Mouse (Mus musculus) left cerebral cortex, postnatal 36 days (tissue): ENCODE measurements around the gene Pfdn4. TPM values are rescaled to one million over a fixed set of nuclear protein-coding genes. Genes with fewer than 3 reads are reported as not detected.
"Not testable (repeated sequence)": the region's sequence is repeated elsewhere in the genome, so short reads cannot be mapped to it uniquely, and the experiment has no call there.

ENCODE experiments used
- DNase-seq, 2 experiments: peaks; one replicate each; pipeline ENCODE4 v3.0.0; 2021 to 2022; ENCODE audit warnings: low spot score in 2 of 2, mixed read lengths in 1 of 2
- intact Hi-C: fragments of 180-260 bp; cut with DNase I; formaldehyde crosslinking; loops from one replicate; pipeline ENCODE4 v1.15.1; 2025
- total RNA-seq, 2 experiments: library from RNA; stranded (reverse); gene quantifications; 2 replicates each; pipeline ENCODE4 v1.2.3; 2021

Gene Pfdn4
- total RNA-seq = 10 to 100 TPM; 29.4 to 31.9 TPM

DNA sequence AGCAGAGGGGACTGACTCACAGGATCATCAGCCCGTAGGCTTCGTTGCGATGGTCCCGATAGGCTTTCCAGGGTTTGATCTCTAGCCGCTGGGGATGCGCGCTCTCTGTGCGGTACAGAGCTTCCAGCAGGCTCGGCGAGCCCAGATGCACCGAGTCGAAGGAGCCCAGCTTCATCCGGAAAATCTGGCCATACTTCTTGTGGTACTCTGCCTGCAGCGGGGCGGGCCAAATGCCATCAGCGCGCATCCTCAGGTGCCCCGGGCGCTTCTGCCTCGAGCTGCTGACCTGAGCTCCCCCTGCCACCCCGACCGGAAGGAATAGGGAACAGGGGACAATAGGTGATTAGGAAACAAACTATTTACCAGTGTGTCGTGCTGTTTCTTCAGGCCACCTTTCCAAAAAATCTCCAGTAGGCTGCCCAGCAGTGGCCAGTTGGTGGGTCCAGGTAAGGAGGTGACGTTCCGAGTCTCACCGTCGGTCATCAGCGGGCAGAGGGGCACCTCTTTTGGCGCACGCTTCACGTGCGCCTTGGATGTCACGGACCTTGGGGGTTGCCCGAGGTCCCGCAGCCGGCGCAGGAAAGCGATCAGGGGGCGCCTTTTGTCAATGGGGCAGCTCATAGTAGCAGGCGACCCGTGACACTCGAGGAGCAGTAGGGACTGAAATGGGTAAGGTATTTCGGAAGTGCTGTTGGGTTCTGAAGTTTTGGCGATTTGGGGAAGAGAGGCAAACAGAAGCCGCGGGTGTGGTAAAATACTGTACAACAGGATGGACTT, at the start of gene Pfdn4:
Gene Pfdn4 (plus strand): TSS at position 275 of the 777 bp plus-strand sequence.
- DNase-seq = peak in 1 of 2 experiments; percentile 26
- intact Hi-C loops = no loop called here

DNA sequence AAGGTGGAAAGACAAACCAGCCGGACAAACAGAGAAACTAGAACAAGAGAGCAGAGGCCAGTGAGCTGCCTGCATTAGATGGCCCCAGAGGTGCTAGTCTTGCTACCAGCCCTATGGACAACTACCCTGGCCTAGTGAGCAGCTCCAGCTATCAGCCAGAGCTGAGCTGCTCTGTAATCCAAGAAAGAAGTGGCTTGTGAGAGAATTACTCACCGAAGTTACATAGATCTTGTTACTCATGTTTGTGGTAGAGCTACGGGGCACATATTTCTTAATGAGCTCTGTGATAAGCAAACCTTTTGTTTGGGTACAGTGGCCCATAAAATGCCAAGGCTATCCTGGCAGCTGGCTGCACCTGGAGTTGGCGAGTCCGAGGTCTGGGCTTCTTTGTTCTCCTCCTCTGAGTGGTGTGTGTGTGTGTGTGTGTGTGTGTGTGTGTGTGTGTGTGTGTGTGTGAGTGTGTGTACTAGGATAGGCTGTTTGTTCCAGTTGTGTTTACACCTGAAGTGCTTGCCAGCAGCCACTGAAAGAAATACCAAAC, 49.3 kb upstream of the Pfdn4 start:
- DNase-seq = no peak
- intact Hi-C loops = no loop called here

DNA sequence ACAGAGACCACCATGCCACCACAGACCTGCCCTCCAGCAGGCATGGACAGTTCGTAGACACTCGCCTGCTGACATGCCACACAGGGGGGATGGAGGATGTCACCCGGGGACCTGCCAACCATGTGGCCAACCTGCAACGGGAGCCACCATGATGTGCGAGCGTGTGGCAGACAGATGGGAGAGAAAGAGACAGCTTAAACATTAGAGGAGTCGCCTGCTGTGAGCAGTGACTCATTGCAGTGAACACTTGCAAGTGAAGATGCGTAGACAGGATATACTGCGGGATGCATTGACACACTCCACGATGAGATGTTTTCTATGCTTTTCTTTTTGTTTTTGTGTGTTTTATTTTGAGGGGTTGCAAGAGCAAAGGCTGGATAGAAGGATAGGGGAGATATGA, 48.6 kb upstream of the Pfdn4 start:
- intact Hi-C loops = no loop called here
- DNase-seq = peak; percentile 11 to 16

DNA sequence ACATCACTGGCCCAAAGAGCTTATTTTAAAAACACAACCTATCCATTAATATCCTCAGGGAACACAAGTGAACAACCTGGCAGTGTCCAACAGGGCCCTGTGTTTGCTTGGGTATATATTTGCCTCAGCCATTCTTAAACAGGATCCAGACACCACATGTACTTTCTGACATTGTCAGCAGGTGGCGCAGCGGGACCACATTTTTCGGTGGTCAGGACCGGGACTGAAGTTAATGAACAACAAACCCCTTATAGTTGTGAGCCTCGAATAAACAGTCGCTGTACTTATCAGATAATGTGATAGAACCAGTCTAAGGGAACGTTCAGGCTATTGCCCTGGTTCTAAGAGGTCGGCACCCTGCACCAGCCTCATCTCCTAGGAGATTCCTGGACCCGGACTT, 45.3 kb upstream of the Pfdn4 start:
- peak; percentile 20 to 56 for DNase-seq
- intact Hi-C loops = loop anchor here (1.0 kb wide), 1 partner anchor 56 kb away; no protein-coding TSS in a partner anchor

DNA sequence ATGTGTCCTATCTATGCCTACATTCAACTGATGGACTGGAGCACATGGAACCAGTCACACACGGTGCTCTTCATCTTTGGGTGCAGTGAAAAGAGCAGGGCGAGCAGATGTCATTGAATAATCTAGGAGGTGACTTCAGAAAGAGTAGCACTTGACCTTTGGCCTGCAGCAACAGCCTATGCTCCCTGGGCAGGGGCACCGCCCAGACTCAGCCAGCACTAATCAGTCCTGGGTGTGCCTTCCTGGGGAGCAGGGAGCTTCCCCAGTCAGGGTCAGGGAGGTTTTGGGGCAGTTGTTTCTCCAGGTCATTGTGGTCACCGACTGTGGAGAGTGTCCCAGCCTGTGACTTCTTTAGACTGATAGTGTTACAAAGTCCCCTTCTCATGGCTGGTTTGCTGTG, 42.4 kb upstream of the Pfdn4 start:
- DNase-seq, intact Hi-C loops: not testable (repeated sequence)

DNA sequence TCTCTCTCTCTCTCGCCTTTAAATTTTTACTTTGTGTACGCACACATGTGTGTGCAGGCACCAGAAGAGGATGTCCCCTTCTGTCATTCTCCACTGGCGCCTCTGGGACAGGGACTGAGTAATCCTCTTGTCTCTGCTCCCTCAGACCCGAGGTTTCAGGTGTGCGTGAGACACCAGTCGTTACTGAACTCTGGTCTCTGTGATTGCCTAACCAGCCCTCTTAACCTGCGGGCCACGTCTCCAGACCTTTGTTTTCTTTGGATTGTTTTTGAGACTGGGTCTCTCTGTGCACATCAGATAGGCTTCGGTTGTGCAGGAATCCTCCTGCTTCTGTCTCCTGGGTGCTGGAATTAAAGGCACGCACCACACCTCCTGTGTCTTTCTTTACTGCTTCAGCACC, 37.0 kb upstream of the Pfdn4 start:
- intact Hi-C loops = no loop called here
- no peak for DNase-seq

DNA sequence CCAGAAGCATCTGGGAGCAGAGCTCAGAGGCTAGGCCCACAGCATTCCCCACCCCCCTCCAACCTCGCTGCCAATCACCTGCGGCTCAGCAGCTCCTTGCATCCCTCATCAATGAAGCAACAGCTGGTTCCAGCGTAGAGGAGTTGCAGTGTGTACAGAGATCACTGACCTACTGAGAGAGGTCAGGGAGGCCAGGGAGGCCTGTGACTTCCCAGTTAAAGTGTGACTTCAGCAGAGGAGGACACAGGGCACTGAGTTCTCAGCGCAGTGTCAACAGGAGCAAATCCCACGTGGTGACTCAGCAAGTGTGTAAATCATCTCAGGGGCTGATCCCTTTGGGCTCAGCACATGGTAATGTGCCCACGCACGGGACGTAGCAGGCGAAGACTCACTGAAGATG, 36.4 kb upstream of the Pfdn4 start:
- no peak for DNase-seq
- intact Hi-C loops = no loop called here

DNA sequence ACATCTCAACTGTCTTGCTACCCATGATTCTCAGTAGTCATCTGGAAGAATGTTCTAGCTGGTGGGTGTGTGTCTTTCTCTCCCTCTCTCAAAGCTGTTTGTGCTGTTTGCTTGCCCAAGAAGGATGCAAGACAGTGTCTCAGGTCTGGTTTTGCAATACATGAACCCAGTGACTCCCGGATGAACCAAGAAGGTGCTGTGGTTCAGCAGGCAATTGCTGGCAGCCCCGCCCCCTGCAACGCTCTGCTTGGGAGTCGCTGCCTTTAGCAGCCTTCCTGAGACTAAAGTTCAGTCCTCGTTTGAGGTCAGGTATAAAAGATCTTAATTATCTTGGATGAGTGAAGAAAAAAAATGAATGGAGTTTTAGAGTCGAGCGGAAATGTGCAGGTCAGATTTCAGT, 34.6 kb upstream of the Pfdn4 start:
- intact Hi-C loops = no loop called here
- no peak for DNase-seq

DNA sequence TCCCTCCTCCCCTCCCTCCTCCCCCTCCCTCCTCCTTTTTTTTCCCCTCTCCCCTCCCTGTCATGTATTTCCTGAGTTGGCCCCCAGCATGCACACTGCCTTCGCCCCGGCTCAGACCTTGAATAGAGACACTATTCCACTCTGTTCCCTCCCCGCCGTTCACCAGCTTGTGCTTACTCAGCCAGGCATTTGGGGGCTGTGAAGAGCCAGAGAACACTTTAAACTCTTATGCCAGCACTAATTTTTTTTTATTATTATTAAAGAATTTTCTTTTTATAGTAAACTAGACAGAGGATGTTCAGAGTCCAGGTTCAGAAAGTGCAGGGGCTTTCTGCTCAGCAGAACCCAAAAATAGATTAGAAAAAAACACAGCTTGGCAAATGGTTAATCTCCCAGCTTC, 31.4 kb upstream of the Pfdn4 start:
- no peak for DNase-seq
- intact Hi-C loops = no loop called here

DNA sequence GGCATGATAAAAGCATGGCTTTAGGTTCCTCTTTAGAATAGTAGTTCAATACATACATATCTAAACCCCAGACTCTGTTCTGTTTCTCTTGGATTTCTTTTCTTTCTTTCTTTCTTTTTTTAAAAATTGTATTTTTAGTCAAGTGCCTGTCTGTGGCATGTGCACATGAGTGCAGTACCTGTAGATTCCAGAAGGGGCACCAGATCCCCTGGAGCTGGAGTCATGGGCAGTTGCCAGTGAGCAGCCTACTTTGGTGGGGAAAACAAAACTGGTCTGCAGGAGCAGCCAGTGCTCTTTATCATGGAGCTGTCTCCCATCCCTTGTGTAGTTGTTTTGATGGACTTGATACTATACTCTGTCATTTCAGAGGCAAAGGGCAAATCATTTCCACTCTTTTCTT, 28.2 kb upstream of the Pfdn4 start:
- no peak for DNase-seq
- intact Hi-C loops = no loop called here

DNA sequence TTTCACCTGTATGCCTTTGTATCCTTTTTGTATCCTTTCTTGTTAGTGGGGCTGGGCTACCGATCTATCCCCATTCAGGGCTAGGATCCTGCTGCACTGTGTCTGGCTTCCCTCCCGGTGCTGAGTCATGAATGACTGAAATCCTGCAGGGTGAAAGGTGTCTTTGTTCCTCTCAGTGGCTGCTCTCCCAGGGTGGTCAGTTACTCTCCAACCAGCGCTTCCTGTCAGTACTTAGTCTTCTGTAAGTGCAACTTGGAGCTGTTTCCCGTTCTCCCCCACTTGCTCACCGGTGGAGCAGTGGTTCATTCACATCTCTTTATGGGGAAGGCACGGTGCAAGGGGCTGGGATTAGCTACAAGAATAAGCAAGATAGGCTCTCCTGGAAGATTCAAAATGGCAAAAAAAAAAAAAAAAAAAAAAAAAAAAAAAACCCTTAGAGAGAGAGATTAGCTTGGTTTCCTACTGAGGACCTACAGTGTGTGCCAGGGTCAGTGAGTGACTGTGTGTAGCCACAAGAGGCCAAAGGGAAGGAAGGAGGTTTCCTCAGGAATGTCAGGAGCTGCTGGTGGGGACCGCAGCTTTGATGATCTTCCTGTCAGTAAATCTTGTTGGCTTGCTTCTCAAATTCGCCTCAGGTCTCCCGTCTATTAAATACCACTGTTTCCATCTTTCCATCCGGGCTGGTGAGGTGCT, 26.5 kb upstream of the Pfdn4 start:
- intact Hi-C loops = no loop called here
- peak; percentile 15 to 24 for DNase-seq

DNA sequence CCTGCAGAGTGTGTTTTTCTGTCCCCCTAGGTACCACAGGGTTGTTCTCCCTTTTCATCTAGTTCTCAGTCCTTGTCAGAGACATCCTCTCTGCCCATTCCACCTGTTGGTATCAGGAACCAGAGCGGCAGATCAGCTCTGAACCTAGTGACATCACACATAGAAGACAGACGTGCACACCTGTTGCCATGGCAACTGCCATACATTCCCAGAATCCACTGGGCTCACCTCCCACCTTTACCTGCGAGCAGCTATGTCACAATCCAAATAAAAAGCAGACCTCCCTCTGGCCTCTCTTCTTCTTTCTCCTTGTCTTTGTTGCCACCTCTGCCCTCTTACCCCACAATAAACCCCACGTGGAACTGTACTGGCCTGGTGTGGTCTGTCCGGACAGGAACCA, 25.6 kb upstream of the Pfdn4 start:
- intact Hi-C loops = no loop called here
- no peak for DNase-seq

DNA sequence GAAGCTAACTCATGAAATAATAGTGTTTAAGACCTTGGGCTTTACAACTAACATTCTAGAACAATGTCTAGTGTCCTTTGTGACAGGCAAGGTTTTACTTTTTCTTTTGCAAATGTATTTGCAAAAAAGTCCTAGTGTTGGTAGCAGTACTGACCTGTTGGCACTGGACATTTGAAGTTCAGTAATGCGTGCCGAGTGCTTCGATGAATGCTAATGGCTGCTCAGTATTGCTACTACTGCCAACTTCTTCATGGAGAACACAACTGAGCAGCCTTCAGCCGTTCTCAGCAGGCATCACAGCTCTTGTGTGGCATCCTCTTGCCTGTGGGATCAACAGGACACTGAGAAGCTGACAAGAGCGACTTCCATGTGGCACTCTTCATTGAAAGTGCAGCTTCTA, 22.1 kb upstream of the Pfdn4 start:
- intact Hi-C loops = no loop called here

DNA sequence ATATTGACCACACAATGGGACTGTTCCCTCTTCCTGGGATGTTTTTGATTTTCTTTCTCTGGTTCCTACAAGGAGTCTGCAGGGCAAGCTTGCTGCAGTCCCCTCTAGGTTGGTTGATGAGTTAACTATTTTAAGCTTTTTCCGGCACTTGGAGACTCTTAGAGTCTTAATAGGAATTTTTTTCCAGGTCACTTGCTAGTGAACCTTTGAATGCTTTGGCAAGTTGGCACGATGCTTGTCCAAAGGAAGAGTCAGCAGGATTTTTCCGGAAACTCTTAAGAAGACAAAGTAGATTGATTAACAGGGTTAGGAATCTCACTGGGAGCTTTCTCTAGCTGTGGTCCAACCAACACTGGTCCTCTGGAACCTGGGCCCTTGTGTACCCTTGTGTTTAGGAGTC, 21.1 kb upstream of the Pfdn4 start:
- intact Hi-C loops = no loop called here
- DNase-seq = no peak

More for the DNA sequence above, 22.1 kb upstream of the Pfdn4 start:
- DNase-seq = no peak

DNA sequence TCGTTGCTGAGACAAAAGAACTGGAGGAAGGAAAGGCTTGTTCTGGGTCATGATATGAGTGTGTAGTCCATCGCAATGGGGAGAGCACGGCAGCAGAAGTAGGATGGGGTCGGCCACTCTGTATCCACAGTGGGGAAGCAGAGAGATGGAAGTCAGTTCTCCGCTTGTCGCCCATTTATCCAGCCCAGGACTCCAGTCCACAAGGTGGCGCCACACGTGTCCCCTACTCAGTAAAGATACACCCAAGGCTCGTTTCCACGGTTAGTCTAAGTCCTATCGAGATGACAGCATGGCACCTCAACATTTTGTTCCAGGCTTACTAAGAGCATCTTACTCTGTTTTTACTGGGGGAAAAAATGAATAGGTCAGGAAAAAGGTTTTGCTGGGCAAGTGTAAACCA, 20.0 kb upstream of the Pfdn4 start:
- intact Hi-C loops = no loop called here
- DNase-seq = no peak

DNA sequence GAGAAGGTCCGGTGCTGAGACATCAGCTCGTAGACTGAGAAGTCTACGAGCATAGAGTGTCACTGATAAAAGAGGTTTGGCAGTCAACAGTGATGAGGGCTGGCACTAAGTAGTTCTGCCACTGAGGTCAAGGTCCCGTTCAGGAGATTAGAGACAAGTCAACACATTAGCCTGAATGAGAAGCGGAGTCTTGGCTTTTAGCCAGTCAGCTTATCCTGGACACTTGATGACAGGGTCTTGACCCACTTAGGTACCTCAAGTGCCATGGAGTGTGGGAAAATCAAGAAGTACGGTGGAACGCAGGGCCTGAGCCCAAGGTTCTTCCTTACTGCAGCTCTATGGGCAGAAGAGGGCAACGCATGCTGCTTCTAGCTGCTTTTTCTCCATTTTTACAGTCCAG, 19.6 kb upstream of the Pfdn4 start:
- intact Hi-C loops = no loop called here
- no peak for DNase-seq

DNA sequence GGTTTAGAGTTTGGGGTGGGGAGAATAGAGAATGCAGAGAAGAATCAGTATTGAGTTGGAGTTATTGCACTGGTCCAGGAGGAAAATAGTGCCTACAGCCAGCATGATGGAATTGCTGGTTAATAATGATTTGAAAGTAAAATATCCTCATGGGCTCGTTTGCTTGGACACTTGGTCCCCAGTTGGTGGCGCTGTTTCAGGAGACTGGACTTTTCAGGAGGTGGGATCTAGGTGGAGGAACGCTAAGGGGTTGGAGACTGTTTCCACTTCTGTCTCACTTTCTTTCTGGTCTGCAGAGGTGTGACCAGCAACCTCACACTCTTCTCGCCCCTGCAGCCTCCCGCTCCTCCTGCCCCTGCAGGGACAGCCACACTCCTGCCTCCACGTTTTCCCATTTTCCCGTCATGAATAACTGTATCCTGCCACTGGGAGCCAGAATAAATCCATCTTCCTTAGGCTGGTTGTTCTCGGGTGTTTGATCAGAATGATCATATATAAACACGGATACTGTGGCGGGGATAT, 14.1 kb upstream of the Pfdn4 start:
- intact Hi-C loops = no loop called here
- no peak for DNase-seq

DNA sequence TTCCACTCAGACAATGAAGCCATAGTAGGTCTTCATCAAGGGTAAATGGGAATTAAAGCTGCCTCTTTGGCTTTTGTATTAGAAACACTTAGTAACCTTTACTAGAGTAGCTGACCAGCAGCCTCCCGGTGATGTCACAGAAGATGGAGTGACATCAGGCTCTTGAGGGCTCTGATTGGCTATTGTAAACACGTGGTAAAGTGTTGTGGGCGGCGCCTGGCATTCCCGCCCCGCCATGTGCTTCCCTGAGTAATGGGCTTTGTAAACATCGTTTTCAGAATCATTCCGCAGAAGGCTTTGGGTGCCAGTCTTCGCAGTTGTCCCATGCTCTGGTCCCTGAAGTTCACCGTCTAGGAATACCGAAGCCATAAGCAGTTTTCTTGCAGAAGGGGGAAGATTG, 12.3 kb upstream of the Pfdn4 start:
- intact Hi-C loops = no loop called here
- DNase-seq = no peak

DNA sequence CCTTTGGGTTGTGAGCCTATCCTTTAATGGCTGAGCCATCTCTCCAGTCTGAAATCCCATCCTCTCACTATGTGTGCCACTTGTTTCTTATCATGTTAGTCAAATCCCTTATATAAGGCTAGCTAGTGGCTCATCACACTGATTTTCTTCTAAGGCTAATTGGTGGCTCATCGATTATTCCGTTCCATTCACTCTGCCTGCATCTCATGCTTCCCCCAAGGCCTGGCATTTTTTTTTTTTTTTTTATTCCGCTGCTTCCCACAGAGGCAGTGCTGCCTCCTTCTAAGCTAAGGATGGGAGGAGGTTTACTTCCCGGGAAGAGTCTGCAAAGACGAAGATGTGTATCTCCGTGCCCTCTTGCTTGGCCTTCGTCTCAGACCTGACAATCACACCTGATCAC, 9.0 kb upstream of the Pfdn4 start:
- no peak for DNase-seq
- intact Hi-C loops = no loop called here

DNA sequence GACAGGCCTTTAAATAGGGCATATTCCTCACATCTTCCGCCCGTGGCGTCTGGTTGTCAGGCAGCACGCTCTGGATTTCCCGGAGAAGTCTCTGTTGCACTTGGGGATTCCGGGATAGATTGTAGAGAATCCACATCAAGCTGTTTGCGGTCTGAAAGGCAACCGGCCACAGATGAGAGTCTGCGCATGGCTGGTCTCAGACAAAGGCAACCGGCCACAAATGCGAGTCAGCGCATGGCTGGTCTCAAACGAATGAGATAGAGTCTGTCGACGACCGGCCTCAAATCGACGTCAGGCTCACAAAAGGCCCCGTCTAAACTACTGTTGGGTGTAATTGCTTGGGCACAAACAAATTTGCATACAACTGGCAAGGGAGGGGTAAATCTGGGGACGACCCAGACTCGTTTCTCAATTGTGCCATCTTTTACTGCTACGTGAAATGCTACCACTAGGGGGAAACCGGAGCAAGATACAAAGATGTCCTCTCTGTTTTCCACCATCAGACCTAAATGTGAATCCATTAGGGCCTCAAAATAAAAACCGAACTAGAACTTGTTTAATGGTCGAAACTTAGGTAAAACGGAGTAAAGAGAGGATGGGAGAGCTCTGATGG, 8.2 kb upstream of the Pfdn4 start:
- intact Hi-C loops = no loop called here
- DNase-seq = no peak
